Mouse (Mus musculus): ENCODE measurements around the gene Btrc. TPM values are rescaled to one million over a fixed set of nuclear protein-coding genes. Genes with fewer than 3 reads are reported as not detected.
"Not testable (repeated sequence)": the region's sequence is repeated elsewhere in the genome, so short reads cannot be mapped to it uniquely, and the experiment has no call there.

Gene Btrc
- polyA plus RNA-seq, 1 experiment from 2014 or later, result 65.1 TPM

GRCm38 (mm10) chr19:45544152-45544924, 180.8 kb downstream of the Btrc start:
- H3K4me2 ChIP-seq (ENCODE audit: low read length), result peak overlapping the region; percentile 83
- 1% methylated on average over 20 of the region's 26 CpGs for WGBS
- H3K27ac ChIP-seq (ENCODE audit: low read length), result no peak overlapping the region
- H3K4me1 ChIP-seq (replicated peaks; ENCODE audit: control insufficient read depth, insufficient read depth, low read length), result peaks cover 27% of the 10 kb centered on the region
- H3K27me3 ChIP-seq (replicated peaks; ENCODE audit: control insufficient read depth, insufficient read depth, low read length), result peaks cover 30% of the 10 kb centered on the region
- H3K9ac ChIP-seq (replicated peaks; ENCODE audit: low read depth, low read length), result peak overlapping the region; percentile 49
- no peaks in the 10 kb centered on the region for H3K9me3 ChIP-seq (ENCODE audit: control insufficient read depth, low read length)
- H3K36me3 ChIP-seq (ENCODE audit: control insufficient read depth, insufficient read depth), result no peaks in the 10 kb centered on the region
- peak overlapping the region; percentile 43 for H3K4me3 ChIP-seq (replicated peaks; ENCODE audit: low read length)
- ATAC-seq, result no peak

DNA sequence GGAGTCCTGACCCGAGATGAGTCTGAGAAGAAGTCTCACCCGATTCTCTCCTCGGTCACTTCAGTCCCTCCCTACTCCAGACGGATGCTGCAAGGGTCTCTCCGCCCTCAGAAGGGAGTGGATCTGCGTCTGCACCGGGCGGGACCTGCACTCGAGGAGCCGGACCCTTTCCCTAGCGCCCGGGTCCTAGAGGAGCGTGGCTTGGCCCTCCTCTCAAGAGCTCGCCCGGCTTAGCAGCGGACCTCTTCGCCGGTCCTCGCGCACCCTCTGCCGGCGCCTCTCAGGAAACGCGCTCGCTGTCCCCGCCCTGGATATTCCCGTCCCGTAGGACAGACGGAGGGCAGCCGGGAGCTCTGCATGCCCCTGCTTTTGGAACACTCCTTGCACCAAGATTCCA, 181.4 kb downstream of the Btrc start:
- Histone ChIP-seq H3K4me2 (ENCODE audit: low read length) (peak overlapping the region; percentile 83), H3K36me3 (ENCODE audit: control insufficient read depth, insufficient read depth) (no peaks in the 10 kb centered on the region), H3K27me3 (replicated peaks; ENCODE audit: control insufficient read depth, insufficient read depth, low read length) (peaks cover 33% of the 10 kb centered on the region), H3K4me3 (replicated peaks; ENCODE audit: low read length) (peak overlapping the region; percentile 43), H3K4me1 (replicated peaks; ENCODE audit: control insufficient read depth, insufficient read depth, low read length) (peaks cover 27% of the 10 kb centered on the region), H3K27ac (ENCODE audit: low read length) (no peak overlapping the region), H3K9me3 (ENCODE audit: control insufficient read depth, low read length) (no peaks in the 10 kb centered on the region), H3K9ac (replicated peaks; ENCODE audit: low read depth, low read length) (peak overlapping the region; percentile 49)
- ATAC-seq, result peak; percentile 69
- under 1% methylated on average over 30 of the region's 30 CpGs for WGBS

GRCm38 (mm10) chr19:45548196-45548595, 184.7 kb downstream of the Btrc start:
- peaks cover 26% of the 10 kb centered on the region for H3K27me3 ChIP-seq (replicated peaks; ENCODE audit: control insufficient read depth, insufficient read depth, low read length)
- not testable (repeated sequence) for H3K9ac ChIP-seq (replicated peaks; ENCODE audit: low read depth, low read length); H3K9me3 ChIP-seq (ENCODE audit: control insufficient read depth, low read length); H3K4me3 ChIP-seq (replicated peaks; ENCODE audit: low read length); H3K4me2 ChIP-seq (ENCODE audit: low read length); ATAC-seq; H3K27ac ChIP-seq (ENCODE audit: low read length); H3K36me3 ChIP-seq (ENCODE audit: control insufficient read depth, insufficient read depth)
- H3K4me1 ChIP-seq (replicated peaks; ENCODE audit: control insufficient read depth, insufficient read depth, low read length), result peaks cover 12% of the 10 kb centered on the region

DNA sequence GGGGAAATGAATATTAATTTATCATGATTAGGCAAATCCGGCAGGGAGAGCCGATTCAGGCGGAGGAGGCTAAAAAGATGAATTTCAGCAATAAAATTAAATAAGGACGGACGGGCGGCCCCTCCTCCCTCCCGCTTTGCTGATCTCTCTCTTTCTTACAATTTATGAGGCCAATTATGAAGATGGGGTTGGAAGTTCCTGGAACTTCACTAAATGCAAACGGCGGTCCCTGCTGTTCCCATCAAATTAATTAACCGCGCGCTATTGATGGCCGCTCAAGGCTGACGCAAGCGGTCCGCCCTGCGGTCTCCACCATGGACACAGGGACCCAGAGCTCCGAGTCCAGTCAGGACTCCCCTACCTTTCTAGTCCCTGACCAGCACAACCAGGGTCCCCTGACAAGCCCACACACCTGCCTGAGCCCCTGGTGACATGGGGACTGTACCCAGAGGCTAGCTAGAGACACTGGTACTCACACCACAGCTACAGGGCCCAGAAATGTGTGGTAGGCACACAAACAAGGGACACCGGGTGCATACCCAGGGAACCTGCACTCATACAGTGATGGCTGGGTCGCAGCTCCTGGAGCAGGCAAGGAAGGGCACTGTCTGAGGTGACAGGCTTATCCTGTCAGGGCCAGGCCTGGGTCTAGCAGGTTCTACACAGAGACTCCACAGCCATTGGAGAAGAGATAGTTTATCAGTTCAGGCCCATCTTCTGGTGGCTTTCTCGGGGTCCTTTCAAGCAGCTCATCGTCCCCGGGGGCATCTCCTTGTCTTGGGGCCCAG, 185.8 kb downstream of the Btrc start:
- Histone ChIP-seq H3K4me1 (replicated peaks; ENCODE audit: control insufficient read depth, insufficient read depth, low read length) (peaks cover 6% of the 10 kb centered on the region), H3K27me3 (replicated peaks; ENCODE audit: control insufficient read depth, insufficient read depth, low read length) (peaks cover 18% of the 10 kb centered on the region), H3K9ac (replicated peaks; ENCODE audit: low read depth, low read length) (no peak overlapping the region), H3K27ac (ENCODE audit: low read length) (no peak overlapping the region), H3K4me2 (ENCODE audit: low read length) (no peak overlapping the region), H3K36me3 (ENCODE audit: control insufficient read depth, insufficient read depth) (no peaks in the 10 kb centered on the region), H3K9me3 (ENCODE audit: control insufficient read depth, low read length) (no peaks in the 10 kb centered on the region), H3K4me3 (replicated peaks; ENCODE audit: low read length) (no peak overlapping the region)
- no peak for ATAC-seq
- WGBS, result 60% methylated on average over 23 of the region's 23 CpGs

DNA sequence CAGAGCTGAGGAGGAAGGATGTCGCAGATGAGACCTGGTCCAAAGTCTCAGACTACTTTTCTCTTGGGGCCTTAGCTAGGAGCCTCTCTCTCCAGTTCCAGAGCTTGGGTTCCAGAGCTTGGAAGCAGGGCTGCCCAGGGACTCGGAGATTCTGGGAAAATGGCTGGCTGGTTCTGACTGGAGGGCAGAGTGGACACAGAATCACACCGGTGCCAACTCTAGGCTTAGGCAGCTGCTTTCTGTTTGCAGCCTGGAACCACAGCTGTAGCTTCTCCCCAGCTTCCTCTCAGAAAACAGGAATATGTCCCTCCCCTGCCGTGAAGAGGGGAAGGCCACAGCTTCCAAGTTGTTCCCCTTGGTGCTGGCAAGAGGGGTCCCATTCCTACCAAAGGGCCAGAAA, 186.4 kb downstream of the Btrc start:
- WGBS, result 89% methylated on average over 4 of the region's 4 CpGs
- Histone ChIP-seq H3K27me3 (replicated peaks; ENCODE audit: control insufficient read depth, insufficient read depth, low read length) (peaks cover 15% of the 10 kb centered on the region), H3K9me3 (ENCODE audit: control insufficient read depth, low read length) (no peaks in the 10 kb centered on the region), H3K9ac (replicated peaks; ENCODE audit: low read depth, low read length) (no peak overlapping the region), H3K4me3 (replicated peaks; ENCODE audit: low read length) (no peak overlapping the region), H3K27ac (ENCODE audit: low read length) (no peak overlapping the region), H3K4me2 (ENCODE audit: low read length) (no peak overlapping the region), H3K36me3 (ENCODE audit: control insufficient read depth, insufficient read depth) (peaks cover 3% of the 10 kb centered on the region), H3K4me1 (replicated peaks; ENCODE audit: control insufficient read depth, insufficient read depth, low read length) (peaks cover under 1% of the 10 kb centered on the region)
- ATAC-seq, result no peak

- no peak overlapping the region for H3K27ac ChIP-seq (ENCODE audit: low read length)
- no peak overlapping the region for H3K4me2 ChIP-seq (ENCODE audit: low read length)
- no peaks in the 10 kb centered on the region for H3K9me3 ChIP-seq (ENCODE audit: control insufficient read depth, low read length)
- H3K4me1 ChIP-seq (replicated peaks; ENCODE audit: control insufficient read depth, insufficient read depth, low read length), result no peaks in the 10 kb centered on the region; the same call in 1 of the 2 replicates
- no peak for ATAC-seq
- 85% methylated on average over 6 of the region's 6 CpGs for WGBS
- peaks cover 5% of the 10 kb centered on the region; the same call in 1 of the 2 replicates for H3K27me3 ChIP-seq (replicated peaks; ENCODE audit: control insufficient read depth, insufficient read depth, low read length)
- no peak overlapping the region for H3K9ac ChIP-seq (replicated peaks; ENCODE audit: low read depth, low read length)
- no peak overlapping the region for H3K4me3 ChIP-seq (replicated peaks; ENCODE audit: low read length)
- peaks cover 4% of the 10 kb centered on the region for H3K36me3 ChIP-seq (ENCODE audit: control insufficient read depth, insufficient read depth)
Measured at GRCm38 (mm10) chr19:45552187-45552586, 188.7 kb downstream of the Btrc start.

- no peak overlapping the region for H3K27ac ChIP-seq (ENCODE audit: low read length)
- H3K4me2 ChIP-seq (ENCODE audit: low read length), result no peak overlapping the region
- H3K36me3 ChIP-seq (ENCODE audit: control insufficient read depth, insufficient read depth), result peaks cover 4% of the 10 kb centered on the region
- H3K4me1 ChIP-seq (replicated peaks; ENCODE audit: control insufficient read depth, insufficient read depth, low read length), result no peaks in the 10 kb centered on the region
- H3K4me3 ChIP-seq (replicated peaks; ENCODE audit: low read length), result no peak overlapping the region
- peaks cover 5% of the 10 kb centered on the region; the same call in 1 of the 2 replicates for H3K27me3 ChIP-seq (replicated peaks; ENCODE audit: control insufficient read depth, insufficient read depth, low read length)
- 93% methylated on average over 11 of the region's 11 CpGs for WGBS
- ATAC-seq, result no peak
- no peak overlapping the region for H3K9ac ChIP-seq (replicated peaks; ENCODE audit: low read depth, low read length)
- no peaks in the 10 kb centered on the region for H3K9me3 ChIP-seq (ENCODE audit: control insufficient read depth, low read length)
Measured at GRCm38 (mm10) chr19:45554136-45554535, 190.6 kb downstream of the Btrc start.

DNA sequence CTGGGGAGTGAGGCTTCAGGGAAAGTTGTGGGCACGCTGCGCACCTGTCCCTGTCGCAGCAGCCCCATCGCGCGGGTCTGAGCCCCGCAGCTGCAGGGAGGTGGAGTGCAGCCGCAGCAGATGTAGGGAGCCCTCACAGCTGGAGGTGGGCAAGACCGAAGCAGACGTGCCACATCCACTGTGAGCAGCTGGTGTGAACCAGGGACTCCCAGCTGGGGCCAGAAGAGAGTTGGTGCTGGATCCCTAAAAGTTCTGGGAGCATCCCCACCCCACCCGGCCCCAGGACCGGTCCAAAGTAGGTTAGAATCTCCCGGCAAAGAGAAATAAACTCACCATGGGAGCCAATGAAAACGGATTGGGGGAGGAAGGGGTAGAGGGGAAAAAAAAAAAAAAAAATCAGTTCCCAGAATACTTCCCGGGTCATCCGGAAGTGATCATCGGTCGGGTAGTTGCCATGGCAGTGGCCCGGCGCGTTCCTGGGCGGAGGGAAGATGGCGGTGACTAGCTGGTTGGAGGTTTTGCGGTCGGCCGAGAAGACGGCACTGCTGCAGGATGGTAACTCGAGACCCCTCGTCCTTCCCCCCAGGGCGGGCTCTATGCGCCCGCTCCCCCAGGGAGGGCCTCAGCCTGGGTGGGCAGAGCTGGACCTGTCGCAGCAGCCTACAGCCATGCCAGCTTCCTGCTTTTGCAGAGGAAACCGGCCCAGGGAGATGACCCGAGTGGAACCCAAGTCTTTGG, 196.8 kb downstream of the Btrc start, which contains the start of the genes Poll and Gm17018:
Poll (minus strand) TSS at position 379 of the 738 bp plus-strand sequence.
Gm17018 (plus strand) TSS at position 463 of the 738 bp plus-strand sequence.
- WGBS, result 0% methylated on average over 35 of the region's 35 CpGs
- peak within 1 kb of the TSS; percentile 71 for H3K4me2 ChIP-seq (ENCODE audit: low read length)
- H3K4me1 ChIP-seq (replicated peaks; ENCODE audit: control insufficient read depth, insufficient read depth, low read length), result peaks cover 13% of the 10 kb centered on the region
- no peaks in the 10 kb centered on the region for H3K27me3 ChIP-seq (replicated peaks; ENCODE audit: control insufficient read depth, insufficient read depth, low read length)
- H3K9ac ChIP-seq (replicated peaks; ENCODE audit: low read depth, low read length), result peak within 1 kb of the TSS; percentile 71
- peak within 1 kb of the TSS; percentile 0; the same call in 1 of the 2 replicates for H3K27ac ChIP-seq (ENCODE audit: low read length)
- peak; percentile 90 for ATAC-seq
- no peaks in the 10 kb centered on the region for H3K9me3 ChIP-seq (ENCODE audit: control insufficient read depth, low read length)
- peak within 1 kb of the TSS; percentile 74 for H3K4me3 ChIP-seq (replicated peaks; ENCODE audit: low read length)
- no peaks in the 10 kb centered on the region for H3K36me3 ChIP-seq (ENCODE audit: control insufficient read depth, insufficient read depth)
